Mouse (Mus musculus): ENCODE results near the gene Gpr22.

DNA sequence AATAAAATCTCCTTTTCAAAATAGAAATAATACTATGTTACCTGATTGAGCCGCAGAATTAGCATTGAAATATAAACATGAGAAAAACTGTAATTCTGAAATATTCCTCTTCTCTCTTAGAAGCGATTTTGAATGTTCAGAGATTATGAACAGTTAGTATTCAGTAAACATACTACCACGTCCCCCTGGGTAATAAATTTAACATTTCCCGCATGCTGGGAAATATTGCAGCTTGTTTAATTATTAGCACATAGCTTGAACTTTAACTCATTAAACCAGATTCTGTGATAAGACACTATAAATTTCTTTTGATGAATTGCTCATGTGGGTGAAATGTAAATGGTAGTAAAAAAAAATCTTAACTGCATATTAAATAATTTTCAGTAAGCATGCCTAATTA lies 1.0 kb downstream of the Gpr22 start:
- TF ChIP-seq CTCF (IDR thresholded peaks at IDR 0.05; ENCODE audit: low read depth) (no peak), EP300 (IDR thresholded peaks at IDR 0.05; ENCODE audit: low read depth) (no peak)
